ENCODE assay signal across 19 mouse cellular contexts in the genomic region with DNA sequence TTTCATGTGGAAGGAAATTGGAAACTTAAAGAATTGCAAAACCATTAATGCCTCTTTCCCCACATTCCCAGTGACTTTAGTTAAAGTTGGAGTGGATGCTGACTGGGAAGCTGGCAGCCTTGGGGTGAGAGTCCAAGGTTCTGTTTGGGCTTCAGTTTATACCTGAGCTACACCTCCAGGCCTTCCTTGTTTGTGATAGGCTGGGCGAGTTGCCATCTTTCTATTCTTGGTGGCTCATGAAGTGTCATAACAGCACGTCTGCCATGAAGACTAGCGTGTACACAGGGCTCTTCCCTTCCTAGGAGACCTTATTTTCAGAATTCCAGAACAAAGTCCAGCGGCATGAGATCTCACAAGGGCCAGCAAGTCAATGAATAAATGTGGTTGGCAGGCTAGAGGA. TPM values are rescaled to one million over a fixed set of nuclear protein-coding genes. Genes with fewer than 3 reads are reported as not detected.
DNase-seq lines count a peak whose midpoint lies in the region; ATAC-seq and TF ChIP-seq lines count a peak whose summit lies in the region.
"Had no signal": no experiment of that assay in that cellular context is flagged by ENCODE, and none has a peak within 500 bp of the region (broad histone marks: within the 10 kb centered on the region; RNA-seq: fewer than 3 reads in every experiment).

No protein-coding gene starts in this region.

- no peak overlapping the region for H3K27ac ChIP-seq in kidney, embryonic 15.5 days
- H3K27ac ChIP-seq in intestine, embryonic 15.5 days, result no peak overlapping the region
- H3K27ac ChIP-seq in liver, postnatal 0 days (ENCODE audit: low read depth), result peak overlapping the region; percentile 91
- no peak overlapping the region for H3K27ac ChIP-seq in layer of hippocampus, adult 2 months
- no peak overlapping the region for H3K27ac ChIP-seq in embryonic facial prominence, embryonic 10.5 days (replicated peaks)
- H3K27ac ChIP-seq: forebrain, embryonic 10.5 days; hindbrain, embryonic 14.5 days; limb, embryonic 10.5 days; midbrain, embryonic 10.5 days; neural tube, embryonic 13.5 days had no signal

- peak; percentile 93 for DNase-seq in kidney, adult 11 months
- DNase-seq in kidney, adult 9 months, result peak; percentile 98
- peak; percentile 73 for DNase-seq in liver, postnatal 0 days
- DNase-seq in layer of hippocampus, adult 2 months (ENCODE audit: low spot score in 2 of 2), result no peak
- no peak for DNase-seq in embryonic facial prominence, embryonic 10.5 days (ENCODE audit: low spot score)
- DNase-seq: adrenal gland, postnatal 10 days; B cell, adult 2 months; cerebellum, adult 8-10 months; gastrocnemius, postnatal 14 days; heart, postnatal 14 days; lung, adult 18-20 months; right cerebral cortex, postnatal 14 days had no signal

- no peaks in the 10 kb centered on the region for H3K36me3 ChIP-seq in kidney, embryonic 15.5 days
- H3K36me3 ChIP-seq in intestine, embryonic 15.5 days, result no peaks in the 10 kb centered on the region
- H3K36me3 ChIP-seq in liver, postnatal 0 days (replicated peaks; ENCODE audit: insufficient read depth, low read length), result no peaks in the 10 kb centered on the region
- H3K36me3 ChIP-seq in embryonic facial prominence, embryonic 10.5 days (replicated peaks), result no peaks in the 10 kb centered on the region
- H3K36me3 ChIP-seq: forebrain, embryonic 10.5 days; limb, embryonic 10.5 days; midbrain, embryonic 10.5 days; neural tube, embryonic 13.5 days had no signal

- WGBS in kidney, embryonic 15.5 days, result 75% methylated on average over 4 of the region's 4 CpGs
- WGBS in intestine, embryonic 15.5 days, result 57% methylated on average over 4 of the region's 4 CpGs
- 62% methylated on average over 4 of the region's 4 CpGs for WGBS in liver, postnatal 0 days (ENCODE audit: insufficient replicate concordance)
- 85% methylated on average over 4 of the region's 4 CpGs for WGBS in embryonic facial prominence, embryonic 10.5 days

- no peaks in the 10 kb centered on the region for H3K27me3 ChIP-seq in kidney, embryonic 15.5 days
- no peaks in the 10 kb centered on the region for H3K27me3 ChIP-seq in intestine, embryonic 15.5 days (replicated peaks)
- H3K27me3 ChIP-seq in liver, postnatal 0 days (ENCODE audit: insufficient read depth, low read length), result no peaks in the 10 kb centered on the region
- no peaks in the 10 kb centered on the region for H3K27me3 ChIP-seq in embryonic facial prominence, embryonic 10.5 days (replicated peaks; ENCODE audit: low read depth, poor library complexity, severe bottlenecking)
- H3K27me3 ChIP-seq: neural tube, embryonic 13.5 days had no signal

- no peak overlapping the region for H3K9ac ChIP-seq in kidney, embryonic 15.5 days
- no peak overlapping the region for H3K9ac ChIP-seq in intestine, embryonic 15.5 days
- H3K9ac ChIP-seq in liver, postnatal 0 days (replicated peaks), result no peak overlapping the region
- H3K9ac ChIP-seq: hindbrain, embryonic 14.5 days; neural tube, embryonic 13.5 days had no signal

- no peak for ATAC-seq in kidney, embryonic 15.5 days (replicated peaks; ENCODE audit: low FRiP score)
- peak; percentile 79 for ATAC-seq in intestine, embryonic 15.5 days
- peak; percentile 95 for ATAC-seq in liver, postnatal 0 days

- no peak overlapping the region for H3K4me3 ChIP-seq in kidney, embryonic 15.5 days (replicated peaks)
- H3K4me3 ChIP-seq in intestine, embryonic 15.5 days (replicated peaks), result no peak overlapping the region
- no peak overlapping the region for H3K4me3 ChIP-seq in liver, postnatal 0 days (ENCODE audit: low read depth, low read length)
- H3K4me3 ChIP-seq in layer of hippocampus, adult 2 months, result no peak overlapping the region
- H3K4me3 ChIP-seq in embryonic facial prominence, embryonic 10.5 days, result no peak overlapping the region
- H3K4me3 ChIP-seq: forebrain, embryonic 10.5 days; limb, embryonic 10.5 days; midbrain, embryonic 10.5 days; neural tube, embryonic 13.5 days had no signal

- H3K4me2 ChIP-seq in kidney, embryonic 15.5 days, result no peak overlapping the region
- no peak overlapping the region for H3K4me2 ChIP-seq in intestine, embryonic 15.5 days (replicated peaks)
- no peak overlapping the region for H3K4me2 ChIP-seq in liver, postnatal 0 days (ENCODE audit: low read depth, low read length)
- H3K4me2 ChIP-seq: hindbrain, embryonic 14.5 days; neural tube, embryonic 13.5 days had no signal

- H3K4me1 ChIP-seq in kidney, embryonic 15.5 days, result no peaks in the 10 kb centered on the region
- 0 out of 2 replicates have a peak, but pooled peaks cover 3% of the 10 kb centered on the region for H3K4me1 ChIP-seq in intestine, embryonic 15.5 days (replicated peaks)
- H3K4me1 ChIP-seq in liver, postnatal 0 days (ENCODE audit: insufficient read depth), result peaks cover 7% of the 10 kb centered on the region; the same call in 1 of the 2 replicates
- H3K4me1 ChIP-seq in embryonic facial prominence, embryonic 10.5 days, result no peaks in the 10 kb centered on the region
- H3K4me1 ChIP-seq: forebrain, embryonic 10.5 days; limb, embryonic 10.5 days; neural tube, embryonic 13.5 days had no signal

- H3K9me3 ChIP-seq in kidney, embryonic 15.5 days (replicated peaks), result no peaks in the 10 kb centered on the region
- H3K9me3 ChIP-seq in intestine, embryonic 15.5 days, result no peaks in the 10 kb centered on the region
- H3K9me3 ChIP-seq in liver, postnatal 0 days (ENCODE audit: low read length), result no peaks in the 10 kb centered on the region
- no peaks in the 10 kb centered on the region for H3K9me3 ChIP-seq in embryonic facial prominence, embryonic 10.5 days
- H3K9me3 ChIP-seq: forebrain, embryonic 10.5 days; limb, embryonic 10.5 days; midbrain, embryonic 10.5 days; neural tube, embryonic 13.5 days had no signal

- no peak for TF ChIP-seq CTCF in liver, postnatal 0 days (IDR thresholded peaks at IDR 0.05; ENCODE audit: low read depth)
- TF ChIP-seq CTCF in layer of hippocampus, adult 2 months (conservative IDR thresholded peaks at IDR 0.05), result no peak

- peak; percentile 51 for TF ChIP-seq EP300 in liver, postnatal 0 days (IDR thresholded peaks at IDR 0.05; ENCODE audit: low read depth)

RNA-seq across cellular contexts. Expression of gene Ergic1, which starts 38.6 kb away (rescaled TPM):
- polyA plus RNA-seq in kidney, embryonic 15.5 days (2015; fragmentation: Nextera tagmentation; extraction: Ambion mirVana), result 124 and 131 TPM in 2 replicates
- polyA plus RNA-seq in intestine, embryonic 15.5 days (2015; fragmentation: Nextera tagmentation; extraction: Ambion mirVana), result 97.0 and 100 TPM in 2 replicates
- 34.4 and 35.0 TPM in 2 replicates for polyA plus RNA-seq in liver, postnatal 0 days (2015; fragmentation: Nextera tagmentation; extraction: Ambion mirVana)
- 100 to 1,000 TPM; 121 to 124 TPM for total RNA-seq in layer of hippocampus, adult 2 months (2021)
- polyA plus RNA-seq in embryonic facial prominence, embryonic 10.5 days (2016; fragmentation: Nextera tagmentation; extraction: Ambion mirVana), result 107 and 109 TPM in 2 replicates

RNA-seq across cellular contexts. Expression of gene Dusp1, which starts 39.2 kb away (rescaled TPM):
- polyA plus RNA-seq in kidney, embryonic 15.5 days (2015; fragmentation: Nextera tagmentation; extraction: Ambion mirVana), result 23.1 and 24.8 TPM in 2 replicates
- 14.3 and 15.1 TPM in 2 replicates for polyA plus RNA-seq in intestine, embryonic 15.5 days (2015; fragmentation: Nextera tagmentation; extraction: Ambion mirVana)
- 13.4 and 14.2 TPM in 2 replicates for polyA plus RNA-seq in liver, postnatal 0 days (2015; fragmentation: Nextera tagmentation; extraction: Ambion mirVana)
- 10 to 100 TPM; 14.9 to 20.9 TPM for total RNA-seq in layer of hippocampus, adult 2 months (2021)
- 22.5 and 23.3 TPM in 2 replicates for polyA plus RNA-seq in embryonic facial prominence, embryonic 10.5 days (2016; fragmentation: Nextera tagmentation; extraction: Ambion mirVana)

Comparison
In these comparisons a context has a peak if more than half of its experiments do, and no peak if none do; other contexts are left out.
1. DNase-seq: peak in kidney, adult 11 months (single experiment), kidney, adult 9 months (single experiment) and liver, postnatal 0 days (single experiment); none in layer of hippocampus, adult 2 months (0 of 2) and embryonic facial prominence, embryonic 10.5 days (single experiment).